Mouse (Mus musculus) bone marrow macrophage, adult 2 months (primary cell): ENCODE measurements around the gene Crat.

Experiments used
- CTCF ChIP-seq: IDR thresholded peaks from 2 replicates; pipeline ENCODE4 v1.5.1; 2012; ENCODE audit warnings: low read depth, mild to moderate bottlenecking, low read length, moderate library complexity
- POLR2A ChIP-seq: IDR thresholded peaks from 2 replicates; pipeline ENCODE4 v1.6.1; 2012; ENCODE audit warnings: mild to moderate bottlenecking, low read depth, low read length, borderline replicate concordance

DNA sequence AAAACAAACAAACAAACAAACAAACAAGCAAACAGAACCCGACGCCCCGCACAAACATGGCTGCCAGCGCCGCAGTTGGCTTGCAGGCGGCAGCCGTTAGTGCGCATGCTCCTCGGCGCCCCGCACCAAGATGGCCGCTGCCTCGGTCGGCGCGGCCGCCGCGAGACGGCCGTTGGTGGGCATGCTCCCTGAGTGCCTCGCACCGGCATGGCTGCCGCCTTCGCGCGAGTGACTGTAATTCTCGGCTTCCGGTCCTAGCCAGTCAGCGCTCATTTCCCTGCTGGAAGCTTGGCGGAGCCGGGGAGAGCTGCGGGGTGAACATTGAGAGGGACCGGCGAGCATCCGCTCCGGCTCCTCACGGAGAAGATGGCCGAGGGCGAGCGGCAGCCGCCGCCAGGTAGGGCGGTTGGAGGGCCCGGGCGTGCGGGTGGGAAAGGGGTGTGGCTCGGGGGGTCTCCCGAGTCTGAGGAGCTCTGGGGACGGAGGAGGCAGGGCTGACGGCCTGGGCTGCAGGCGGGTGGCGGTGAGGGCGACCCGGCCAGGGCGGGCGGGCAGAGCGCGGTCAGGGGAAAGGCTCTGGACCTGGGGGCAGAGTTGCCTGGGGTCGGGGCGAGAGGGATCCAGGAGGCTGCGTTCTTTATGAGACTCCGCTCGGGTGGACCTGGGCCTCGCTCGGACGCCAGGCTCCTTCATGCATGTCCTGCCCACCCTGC, 479 bp upstream of the Crat start, which contains the start of gene Ptpa:
- TF ChIP-seq POLR2A (peak; percentile 100), CTCF (no peak)
